Mouse (Mus musculus): ENCODE data around the gene Adam11.

Adam11 gene

GRCm38 (mm10) chr11:102753591-102754324, 7.5 kb upstream of the Adam11 start:
- no peak for DNase-seq (ENCODE audit: low spot score in 2 of 2)

DNA sequence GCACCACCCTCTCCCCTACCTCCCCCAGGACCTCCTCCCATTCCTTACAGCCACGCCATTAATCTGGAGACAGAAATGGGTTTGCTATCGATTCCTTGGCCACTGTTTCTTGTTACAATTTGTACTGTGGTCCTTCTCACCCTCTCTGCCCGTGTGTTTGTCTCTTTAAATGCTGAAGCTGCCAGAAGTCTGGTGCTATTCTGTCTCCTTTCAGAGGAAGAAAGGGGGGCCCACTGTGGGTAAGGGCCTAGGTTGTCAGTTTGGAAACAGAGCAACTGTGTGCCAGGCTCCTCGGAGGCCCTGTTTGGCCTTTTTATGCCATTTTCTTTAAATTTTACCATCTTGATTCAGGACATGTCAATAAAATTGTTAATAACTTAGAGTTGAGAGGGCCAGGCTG, 6.8 kb upstream of the Adam11 start:
- no peak for DNase-seq (ENCODE audit: low spot score in 2 of 2)

GRCm38 (mm10) chr11:102755391-102755790, 5.8 kb upstream of the Adam11 start:
- no peak for DNase-seq (ENCODE audit: low spot score in 2 of 2)

- no peak for DNase-seq (ENCODE audit: low spot score in 2 of 2)
These were observed 2.3 kb upstream of the Adam11 start for GRCm38 (mm10) chr11:102758977-102759376.

- no peak for DNase-seq (ENCODE audit: low spot score in 2 of 2)
These were observed 382 bp upstream of the Adam11 start for GRCm38 (mm10) chr11:102760805-102761308.

GRCm38 (mm10) chr11:102762248-102762647, 1.0 kb downstream of the Adam11 start:
- no peak for DNase-seq (ENCODE audit: low spot score in 2 of 2)

GRCm38 (mm10) chr11:102763009-102763767, 1.9 kb downstream of the Adam11 start:
- DNase-seq (ENCODE audit: low spot score in 2 of 2) = no peak

DNA sequence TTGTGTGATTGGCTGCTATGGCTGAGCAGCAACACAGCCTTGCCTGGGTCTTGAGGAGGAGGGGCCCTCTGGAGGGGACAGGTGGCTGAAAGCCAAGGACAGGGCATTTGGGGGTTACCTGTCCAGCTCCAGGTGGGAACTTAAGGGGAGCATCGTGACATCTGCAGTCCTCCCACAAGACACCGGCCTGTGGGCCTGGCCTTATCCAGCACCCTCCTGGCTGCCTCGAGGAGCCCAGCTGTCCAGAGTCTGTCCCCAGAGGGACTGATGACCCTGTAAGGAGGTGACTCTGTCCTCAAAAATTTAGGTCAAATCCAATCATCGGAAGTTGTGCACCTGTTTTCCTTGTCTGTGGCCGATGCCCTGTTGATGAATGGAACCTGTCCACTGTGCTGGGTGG, 4.2 kb downstream of the Adam11 start:
- no peak for DNase-seq (ENCODE audit: low spot score in 2 of 2)

DNA sequence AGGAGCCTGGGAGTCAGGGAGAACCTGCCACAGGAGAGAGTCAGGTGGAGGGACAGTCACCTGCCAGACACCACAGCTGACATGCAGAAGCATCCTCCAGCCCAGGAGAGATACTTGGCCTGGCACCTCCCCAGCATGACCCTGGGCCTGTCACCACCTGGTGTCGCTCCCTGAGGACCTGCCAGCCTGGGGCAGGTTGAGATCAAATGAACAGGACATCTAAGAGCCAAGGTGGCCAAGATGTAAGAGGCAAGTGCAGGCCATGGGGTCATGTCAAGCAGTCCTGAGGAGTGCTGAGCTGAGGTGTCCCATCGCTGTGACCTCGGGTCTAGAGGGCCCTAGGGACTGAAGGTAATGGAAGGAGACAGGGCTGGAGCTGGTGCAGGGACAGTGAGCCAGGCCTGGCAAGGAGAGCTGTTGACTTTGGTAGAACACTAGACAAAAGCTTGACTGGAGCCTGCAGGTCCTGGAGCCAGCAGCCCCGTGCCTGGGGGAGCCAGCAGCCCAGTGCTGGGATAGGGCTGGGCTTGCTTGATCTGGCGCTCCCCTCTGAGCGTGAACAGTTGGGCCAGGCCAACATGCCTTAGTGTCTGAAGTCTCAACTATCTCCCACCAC, 5.9 kb downstream of the Adam11 start:
- no peak for DNase-seq (ENCODE audit: low spot score in 2 of 2)

GRCm38 (mm10) chr11:102769141-102769540, 7.9 kb downstream of the Adam11 start:
- DNase-seq (ENCODE audit: low spot score in 2 of 2) = no peak

DNA sequence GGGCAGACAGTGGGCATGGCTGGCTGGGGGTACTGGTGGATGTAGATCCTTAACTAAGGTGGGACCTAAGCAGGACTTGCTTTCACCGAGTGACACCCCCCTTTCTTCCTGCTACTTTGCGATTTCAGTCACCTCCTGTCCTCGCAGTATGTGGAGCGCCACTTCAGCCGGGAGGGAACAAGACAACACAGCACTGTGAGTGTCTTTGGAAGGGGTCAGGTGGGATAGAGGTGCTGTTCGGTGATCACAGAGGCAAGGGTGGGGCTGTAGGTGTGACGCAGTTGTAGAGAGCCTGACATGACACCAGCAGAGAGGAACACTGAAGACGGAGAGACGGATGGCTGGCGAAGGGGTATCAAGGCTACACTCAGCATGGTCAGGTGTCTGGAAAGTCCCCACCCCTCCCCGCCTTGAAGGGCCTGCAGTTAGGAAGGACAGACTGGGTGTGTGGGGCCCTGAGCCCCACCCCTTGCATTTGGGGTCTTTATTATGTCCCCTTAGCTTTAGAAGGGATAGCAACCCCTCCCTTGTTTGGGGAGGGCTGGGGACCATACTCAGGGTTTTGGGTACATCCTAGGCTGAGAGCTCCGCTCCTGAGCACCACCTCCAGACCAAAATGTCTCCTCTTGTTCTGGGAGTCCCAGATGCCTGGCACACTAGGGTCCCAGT, 8.9 kb downstream of the Adam11 start:
- DNase-seq (ENCODE audit: low spot score in 2 of 2) = no peak

DNA sequence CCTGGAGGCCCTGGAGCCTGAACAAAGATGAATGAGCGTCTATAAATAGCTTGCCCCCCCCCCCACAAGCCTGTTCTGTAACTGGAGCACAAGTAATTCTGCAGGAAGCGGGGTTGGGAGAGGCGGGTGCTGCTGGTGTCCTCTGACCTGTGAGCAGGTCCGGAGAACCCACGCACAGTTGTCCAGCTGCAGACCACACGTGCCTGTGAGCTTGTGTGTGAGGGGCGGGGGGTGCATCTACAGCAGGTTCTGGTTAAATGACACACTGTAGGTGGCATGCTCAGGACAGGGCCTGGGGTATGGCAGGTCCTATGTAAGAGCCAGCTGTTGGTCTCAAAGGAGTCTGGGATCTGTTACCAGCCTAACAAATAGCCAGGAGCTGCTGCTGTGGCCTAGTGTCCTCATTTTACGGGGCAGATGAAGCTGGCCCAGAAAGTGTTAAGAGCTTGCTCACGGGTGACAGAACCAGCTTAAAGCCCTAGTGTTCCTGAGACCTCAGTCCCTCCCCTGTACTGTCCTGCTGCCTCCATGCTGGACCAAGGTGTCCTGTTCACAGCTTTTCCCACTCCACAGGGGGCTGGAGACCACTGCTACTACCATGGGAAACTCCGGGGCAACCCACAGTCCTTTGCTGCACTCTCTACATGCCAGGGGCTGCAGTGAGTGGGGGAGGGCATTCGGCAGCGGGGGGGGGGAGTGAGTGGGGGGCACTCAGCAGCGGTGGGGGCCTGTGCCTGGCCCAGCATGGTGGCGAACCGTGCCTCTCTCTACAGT, 9.6 kb downstream of the Adam11 start:
- DNase-seq (ENCODE audit: low spot score in 2 of 2) = no peak

DNA sequence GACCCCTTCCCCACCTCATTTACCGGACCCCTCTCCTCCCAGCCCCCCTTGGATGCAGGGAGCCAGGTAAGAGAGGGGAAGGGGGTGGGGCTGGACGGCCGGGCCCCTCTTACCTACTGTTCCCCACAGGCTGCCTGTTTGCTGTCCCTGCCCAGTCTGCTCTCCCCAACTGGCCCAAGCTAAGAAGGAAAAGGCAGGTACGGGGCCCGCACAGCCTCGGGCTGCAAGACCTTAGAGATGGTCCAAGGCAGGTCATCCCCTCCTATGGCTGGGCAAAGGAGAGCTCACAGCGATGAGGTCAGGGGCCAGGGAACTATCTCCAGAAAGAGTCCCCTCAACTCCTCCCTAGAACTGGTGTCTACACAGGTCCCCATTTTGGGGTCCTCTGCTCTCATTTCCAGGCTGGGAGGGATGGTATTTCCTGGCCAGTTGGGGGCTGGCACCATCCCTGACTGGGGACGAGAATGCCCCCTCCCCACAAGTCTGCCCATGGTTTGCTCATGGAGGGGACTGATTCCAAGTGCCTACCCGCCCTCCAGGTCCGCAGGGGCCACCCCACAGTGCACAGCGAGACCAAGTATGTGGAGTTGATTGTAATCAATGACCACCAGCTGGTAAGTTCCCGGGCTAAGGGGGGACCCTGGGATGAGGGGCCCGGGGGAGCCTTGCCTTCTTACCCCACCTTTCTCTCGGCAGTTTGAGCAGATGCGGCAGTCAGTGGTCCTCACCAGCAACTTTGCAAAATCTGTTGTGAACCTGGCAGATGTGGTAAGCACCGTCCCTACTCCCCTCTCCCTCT, 10.9 kb downstream of the Adam11 start:
- no peak for DNase-seq (ENCODE audit: low spot score in 2 of 2)

GRCm38 (mm10) chr11:102772771-102773700, 11.8 kb downstream of the Adam11 start:
- no peak for DNase-seq (ENCODE audit: low spot score in 2 of 2)

- DNase-seq (ENCODE audit: low spot score in 2 of 2) = peak; percentile 74 to 85
These were observed 12.7 kb downstream of the Adam11 start for GRCm38 (mm10) chr11:102773713-102774611.

- DNase-seq (ENCODE audit: low spot score in 2 of 2) = peak; percentile 78 to 84
These were observed 13.4 kb downstream of the Adam11 start for GRCm38 (mm10) chr11:102774621-102775141.

DNA sequence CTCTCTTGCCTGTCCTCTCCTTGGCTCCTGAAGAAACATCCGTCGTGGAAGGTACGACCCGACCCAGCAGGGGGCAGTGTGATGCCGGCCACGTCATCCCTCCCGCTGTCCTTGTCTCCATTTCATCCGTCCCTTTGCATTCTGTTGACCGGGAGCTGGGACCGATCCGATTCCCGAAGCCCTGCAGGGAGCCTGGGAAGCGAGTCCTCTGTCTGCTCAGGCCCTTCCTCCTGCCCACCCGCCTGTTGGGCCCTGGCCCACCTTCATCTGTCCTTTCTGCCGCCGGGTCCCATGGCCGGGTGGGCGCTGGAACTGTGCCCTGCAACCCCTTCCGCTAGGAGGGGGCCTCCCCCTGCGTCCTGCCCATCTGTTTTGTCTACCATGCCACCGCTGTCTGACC, 16.4 kb downstream of the Adam11 start:
- DNase-seq (ENCODE audit: low spot score in 2 of 2) = peak; percentile 74 to 80

GRCm38 (mm10) chr11:102778165-102778564, 16.9 kb downstream of the Adam11 start:
- DNase-seq (ENCODE audit: low spot score in 2 of 2) = no peak
